Mouse (Mus musculus) hindbrain, embryonic 16.5 days (tissue): ENCODE data around the gene Itgb6. TPM values are rescaled to one million over a fixed set of nuclear protein-coding genes. Genes with fewer than 3 reads are reported as not detected.

Source experiments
- ATAC-seq: fragments of 200-750 bp; cut with Nextera tagmentation; 2 replicates; pipeline ENCODE4 v1.8.0; 2017; ENCODE audit warnings: moderate TSS enrichment, moderate library complexity
- H3K27ac ChIP-seq: fragments of 300-500 bp; sonication (generic); 2 replicates; pipeline ENCODE4 v1.5.1; 2014; ENCODE audit warnings: low read depth, mild to moderate bottlenecking, control low read depth, low read length, moderate library complexity
- H3K27me3 ChIP-seq: fragments of 300-500 bp; sonication (generic); replicated peaks from 2 replicates; pipeline ENCODE4 v1.6.1; 2014; ENCODE audit warnings: low read length; ENCODE audit not compliant: control insufficient read depth, insufficient read depth
- H3K36me3 ChIP-seq: fragments of 300-500 bp; sonication (generic); 2 replicates; pipeline ENCODE4 v1.6.1; 2014; ENCODE audit warnings: mild to moderate bottlenecking, low read length, moderate library complexity, mixed read lengths; ENCODE audit not compliant: control insufficient read depth, insufficient read depth
- H3K4me1 ChIP-seq: fragments of 300-500 bp; sonication (generic); 2 replicates; pipeline ENCODE4 v1.6.1; 2014; ENCODE audit warnings: low read depth, low read length; ENCODE audit not compliant: control insufficient read depth, insufficient read depth
- H3K4me2 ChIP-seq: fragments of 300-500 bp; sonication (generic); 2 replicates; pipeline ENCODE4 v1.6.1; 2014; ENCODE audit warnings: mild to moderate bottlenecking, low read length, control low read depth, moderate library complexity
- H3K4me3 ChIP-seq: fragments of 300-500 bp; sonication (generic); 2 replicates; pipeline ENCODE4 v1.5.1; 2014; ENCODE audit warnings: mild to moderate bottlenecking, low read length, control low read depth, moderate library complexity
- H3K9ac ChIP-seq: fragments of 300-500 bp; sonication (generic); 2 replicates; pipeline ENCODE4 v1.6.1; 2014; ENCODE audit warnings: low read depth, mild to moderate bottlenecking, control low read depth, low read length, moderate library complexity
- H3K9me3 ChIP-seq: fragments of 300-500 bp; sonication (generic); 2 replicates; pipeline ENCODE4 v1.6.1; 2014; ENCODE audit warnings: mild to moderate bottlenecking, low read length, moderate library complexity; ENCODE audit not compliant: control insufficient read depth
- WGBS: fragments of 180-500 bp; shearing (Covaris S2); extraction: QIAGEN DNeasy Blood & Tissue Kit; methylation state at CpG from one replicate; pipeline ENCODE4 v1.1.7; 2014; 5-methylcytosine and 5-hydroxymethylcytosine counted together
- polyA plus RNA-seq: library from polyadenylated mRNA; unstranded; fragments of >200 nt; fragmentation: Nextera tagmentation; extraction: Ambion mirVana; gene quantifications from 2 replicates; pipeline ENCODE4 v1.2.1, GENCODE M21; 2015

Itgb6 gene
- polyA plus RNA-seq, 1 experiment from 2014 or later = 0.14 TPM

- Histone ChIP-seq H3K4me1 (no peaks in the 10 kb centered on the region), H3K9me3 (no peaks in the 10 kb centered on the region), H3K27ac (no peak overlapping the region), H3K27me3 (no peaks in the 10 kb centered on the region), H3K9ac (no peak overlapping the region), H3K36me3 (no peaks in the 10 kb centered on the region), H3K4me2 (no peak overlapping the region), H3K4me3 (no peak overlapping the region)
- ATAC-seq = no peak
- WGBS = 80% methylated on average over 10 of the region's 10 CpGs
Measured at GRCm38 (mm10) chr2:60739389-60740137, 17.1 kb upstream of the Itgb6 start.

- no peak overlapping the region for H3K4me3 ChIP-seq
- no peak overlapping the region for H3K4me2 ChIP-seq
- 57% methylated on average over 6 of the region's 6 CpGs for WGBS
- peaks cover 2% of the 10 kb centered on the region; the same call in 1 of the 2 replicates for H3K27me3 ChIP-seq
- no peaks in the 10 kb centered on the region for H3K9me3 ChIP-seq
- ATAC-seq = no peak
- 0 out of 2 replicates have a peak, but pooled peaks cover 2% of the 10 kb centered on the region for H3K4me1 ChIP-seq
- no peaks in the 10 kb centered on the region for H3K36me3 ChIP-seq
- H3K27ac ChIP-seq = no peak overlapping the region
- H3K9ac ChIP-seq = no peak overlapping the region
Measured at GRCm38 (mm10) chr2:60730929-60731328, 8.5 kb upstream of the Itgb6 start.

GRCm38 (mm10) chr2:60730024-60730423 lies 7.6 kb upstream of the Itgb6 start:
- ATAC-seq = no peak; the same call in 1 of the 2 replicates
- Histone ChIP-seq H3K4me3 (no peak overlapping the region), H3K4me2 (no peak overlapping the region), H3K36me3 (no peaks in the 10 kb centered on the region), H3K9me3 (no peaks in the 10 kb centered on the region), H3K9ac (peak overlapping the region; percentile 31; the same call in 1 of the 2 replicates), H3K27ac (no peak overlapping the region), H3K27me3 (peaks cover 2% of the 10 kb centered on the region; the same call in 1 of the 2 replicates), H3K4me1 (0 out of 2 replicates have a peak, but pooled peaks cover 2% of the 10 kb centered on the region)
- 22% methylated on average over 3 of the region's 3 CpGs for WGBS

GRCm38 (mm10) chr2:60728902-60729585 lies 6.6 kb upstream of the Itgb6 start:
- H3K9ac ChIP-seq = no peak overlapping the region
- H3K27ac ChIP-seq = no peak overlapping the region
- no peak overlapping the region for H3K4me2 ChIP-seq
- H3K27me3 ChIP-seq = peaks cover 2% of the 10 kb centered on the region; the same call in 1 of the 2 replicates
- WGBS = 74% methylated on average over 10 of the region's 10 CpGs
- H3K4me1 ChIP-seq = 0 out of 2 replicates have a peak, but pooled peaks cover 2% of the 10 kb centered on the region
- H3K36me3 ChIP-seq = no peaks in the 10 kb centered on the region
- H3K9me3 ChIP-seq = no peaks in the 10 kb centered on the region
- ATAC-seq = no peak
- H3K4me3 ChIP-seq = no peak overlapping the region

GRCm38 (mm10) chr2:60724660-60725059 lies 2.2 kb upstream of the Itgb6 start:
- H3K27ac ChIP-seq = no peak overlapping the region
- H3K9me3 ChIP-seq = no peaks in the 10 kb centered on the region
- no peak overlapping the region for H3K4me3 ChIP-seq
- H3K4me1 ChIP-seq = no peaks in the 10 kb centered on the region
- H3K4me2 ChIP-seq = no peak overlapping the region
- WGBS = 78% methylated on average over 2 of the region's 2 CpGs
- ATAC-seq = no peak
- no peak overlapping the region for H3K9ac ChIP-seq
- H3K27me3 ChIP-seq = no peaks in the 10 kb centered on the region
- no peaks in the 10 kb centered on the region for H3K36me3 ChIP-seq

- ATAC-seq = no peak
- Histone ChIP-seq H3K4me3 (no peak overlapping the region), H3K9me3 (no peaks in the 10 kb centered on the region), H3K9ac (no peak overlapping the region), H3K36me3 (no peaks in the 10 kb centered on the region), H3K27me3 (no peaks in the 10 kb centered on the region), H3K4me1 (no peaks in the 10 kb centered on the region), H3K27ac (no peak overlapping the region), H3K4me2 (no peak overlapping the region)
- WGBS = 90% methylated on average over 3 of the region's 3 CpGs
Measured at GRCm38 (mm10) chr2:60722967-60723366, 524 bp upstream of the Itgb6 start.

GRCm38 (mm10) chr2:60720906-60721305 lies 1.5 kb downstream of the Itgb6 start:
- no peak for ATAC-seq
- Histone ChIP-seq H3K9ac (no peak overlapping the region), H3K9me3 (no peaks in the 10 kb centered on the region), H3K4me1 (no peaks in the 10 kb centered on the region), H3K4me2 (no peak overlapping the region), H3K4me3 (no peak overlapping the region), H3K27ac (no peak overlapping the region), H3K36me3 (no peaks in the 10 kb centered on the region), H3K27me3 (no peaks in the 10 kb centered on the region)
- WGBS = 27% methylated on average over 5 of the region's 5 CpGs

- Histone ChIP-seq H3K9ac (no peak overlapping the region), H3K4me3 (no peak overlapping the region), H3K36me3 (no peaks in the 10 kb centered on the region), H3K27ac (no peak overlapping the region), H3K4me2 (no peak overlapping the region), H3K27me3 (no peaks in the 10 kb centered on the region), H3K4me1 (peaks cover 2% of the 10 kb centered on the region; the same call in 1 of the 2 replicates), H3K9me3 (no peaks in the 10 kb centered on the region)
- no peak for ATAC-seq
- 75% methylated on average over 8 of the region's 8 CpGs for WGBS
Measured at GRCm38 (mm10) chr2:60720205-60720604, 2.2 kb downstream of the Itgb6 start.

DNA sequence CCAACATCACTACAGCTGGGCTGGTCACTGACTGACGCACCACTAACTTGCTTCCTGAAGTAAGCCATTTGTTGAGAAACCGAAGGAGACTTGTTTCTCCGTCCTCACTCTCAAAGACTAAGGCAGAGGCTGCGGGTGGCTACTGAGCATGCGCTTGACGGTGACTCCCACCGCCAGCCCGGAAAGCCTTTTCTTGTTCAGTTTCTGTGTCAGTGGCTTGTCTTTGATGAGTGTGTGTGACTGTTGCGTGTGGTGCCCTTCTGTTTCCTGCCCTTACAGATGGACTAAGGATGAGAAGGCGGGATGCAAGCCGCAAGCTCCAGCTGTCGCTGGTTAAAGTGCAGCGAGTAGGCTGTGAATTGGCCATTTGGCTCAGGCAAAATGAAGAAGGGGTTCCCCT lies 5.1 kb downstream of the Itgb6 start:
- no peaks in the 10 kb centered on the region for H3K36me3 ChIP-seq
- no peak overlapping the region for H3K9ac ChIP-seq
- 0 out of 2 replicates have a peak overlapping the region, but pooled peaks have one; percentile 8 for H3K4me3 ChIP-seq
- ATAC-seq = peak; percentile 21; the same call in 1 of the 2 replicates
- H3K27ac ChIP-seq = no peak overlapping the region
- peak overlapping the region; percentile 39; the same call in 1 of the 2 replicates for H3K4me2 ChIP-seq
- WGBS = 54% methylated on average over 13 of the region's 13 CpGs
- no peaks in the 10 kb centered on the region for H3K9me3 ChIP-seq
- H3K27me3 ChIP-seq = no peaks in the 10 kb centered on the region
- peaks cover 17% of the 10 kb centered on the region for H3K4me1 ChIP-seq
